ENCODE assay signal across 15 mouse cellular contexts in genomic region chr17:80288012-80288411, GRCm38 (mm10). TPM values are rescaled to one million over a fixed set of nuclear protein-coding genes. Genes with fewer than 3 reads are reported as not detected.
DNase-seq lines count a peak whose midpoint lies in the region; ATAC-seq and TF ChIP-seq lines count a peak whose summit lies in the region.
"Had no signal": no experiment of that assay in that cellular context is flagged by ENCODE, and none has a peak within 500 bp of the region (broad histone marks: within the 10 kb centered on the region; RNA-seq: fewer than 3 reads in every experiment).

No protein-coding gene starts in this region.

- TF ChIP-seq RAD21 in CH12.LX (IDR thresholded peaks at IDR 0.05; ENCODE audit: low read depth, low read length) = no peak

- TF ChIP-seq CTCF in CH12.LX (conservative IDR thresholded peaks at IDR 0.05 in 1 of 2, IDR thresholded peaks at IDR 0.05 in 1 of 2; ENCODE audit: low read depth in 2 of 2, low read length in 2 of 2) = no peak

- TF ChIP-seq POLR2A in CH12.LX (IDR thresholded peaks at IDR 0.05; ENCODE audit: low read depth, low read length) = no peak

- H3K4me2 ChIP-seq in hindbrain, embryonic 14.5 days (replicated peaks) = peak overlapping the region; percentile 60
- no peak overlapping the region for H3K4me2 ChIP-seq in hindbrain, embryonic 12.5 days (replicated peaks)
- H3K4me2 ChIP-seq in CH12.LX (ENCODE audit: insufficient read depth, low read depth, poor library complexity, severe bottlenecking) = peak overlapping the region; percentile 98
- peak overlapping the region; percentile 70; the same call in 1 of the 2 replicates for H3K4me2 ChIP-seq in hindbrain, embryonic 16.5 days (ENCODE audit: low read length)
- peak overlapping the region; percentile 67; the same call in 1 of the 2 replicates for H3K4me2 ChIP-seq in neural tube, embryonic 14.5 days (ENCODE audit: low read depth, low read length)

- no peaks in the 10 kb centered on the region; the same call in 1 of the 2 replicates for H3K36me3 ChIP-seq in hindbrain, embryonic 14.5 days (replicated peaks; ENCODE audit: control insufficient read depth, insufficient read depth)
- no peaks in the 10 kb centered on the region for H3K36me3 ChIP-seq in hindbrain, embryonic 12.5 days
- H3K36me3 ChIP-seq in CH12.LX (replicated peaks in 1 of 2; ENCODE audit: control insufficient read depth in 1 of 2, insufficient read depth in 1 of 2, low read length in 1 of 2) = peaks cover 0 to 15% of the 10 kb centered on the region in 2 experiments
- H3K36me3 ChIP-seq in hindbrain, embryonic 16.5 days (ENCODE audit: control insufficient read depth, insufficient read depth, low read length) = no peaks in the 10 kb centered on the region
- no peaks in the 10 kb centered on the region for H3K36me3 ChIP-seq in neural tube, embryonic 14.5 days (ENCODE audit: control insufficient read depth, insufficient read depth, low read length)
- H3K36me3 ChIP-seq: limb, embryonic 12.5 days; lung, embryonic 15.5 days had no signal

- no peak overlapping the region for H3K4me3 ChIP-seq in hindbrain, embryonic 14.5 days (replicated peaks; ENCODE audit: low read length)
- no peak overlapping the region for H3K4me3 ChIP-seq in hindbrain, embryonic 12.5 days
- peak overlapping the region; percentile 91 to 94 (median 92) for H3K4me3 ChIP-seq in CH12.LX (replicated peaks in 1 of 3; ENCODE audit: low read depth in 2 of 3, low read length in 2 of 3, poor library complexity in 1 of 3)
- no peak overlapping the region for H3K4me3 ChIP-seq in hindbrain, embryonic 16.5 days (ENCODE audit: low read length)
- H3K4me3 ChIP-seq in neural tube, embryonic 14.5 days (ENCODE audit: low read depth, low read length) = no peak overlapping the region
- H3K4me3 ChIP-seq: megakaryocyte, embryonic 14.5 days had no signal

- WGBS in hindbrain, embryonic 14.5 days = 92% methylated on average over 6 of the region's 6 CpGs
- 84% methylated on average over 6 of the region's 6 CpGs for WGBS in hindbrain, embryonic 12.5 days
- WGBS in hindbrain, embryonic 16.5 days = 86% methylated on average over 6 of the region's 6 CpGs
- 91% methylated on average over 6 of the region's 6 CpGs for WGBS in neural tube, embryonic 14.5 days

- TF ChIP-seq EP300 in CH12.LX (IDR thresholded peaks at IDR 0.05; ENCODE audit: low read length) = no peak

- dilution Hi-C loops in CH12.LX (cut with MboI; ENCODE audit: extremely low pct_ligation_motif_present, extremely low pct_unique_long_range_greater_than_20kb, low sequenced_read_pairs) = no loop called here

- H3K27ac ChIP-seq in hindbrain, embryonic 14.5 days = no peak overlapping the region
- H3K27ac ChIP-seq in hindbrain, embryonic 12.5 days = no peak overlapping the region
- peak overlapping the region; percentile 75 for H3K27ac ChIP-seq in CH12.LX (ENCODE audit: insufficient read depth, low read depth)
- no peak overlapping the region for H3K27ac ChIP-seq in hindbrain, embryonic 16.5 days (ENCODE audit: low read depth, low read length)
- H3K27ac ChIP-seq in neural tube, embryonic 14.5 days (ENCODE audit: low read depth, low read length) = no peak overlapping the region
- H3K27ac ChIP-seq: gastrocnemius, adult 2 months; limb, embryonic 12.5 days; lung, embryonic 15.5 days had no signal

- in situ Hi-C loops in CH12.LX (cut with MboI; ENCODE audit: low pct_ligation_motif_present, low pct_unique_long_range_greater_than_20kb, low sequenced_read_pairs) = loop anchor here (25.0 kb wide), 1 partner anchor 274 kb away; no protein-coding TSS in a partner anchor

- H3K27me3 ChIP-seq in hindbrain, embryonic 14.5 days (ENCODE audit: control insufficient read depth, insufficient read depth, low read length) = no peaks in the 10 kb centered on the region
- H3K27me3 ChIP-seq in hindbrain, embryonic 12.5 days = no peaks in the 10 kb centered on the region
- no peaks in the 10 kb centered on the region for H3K27me3 ChIP-seq in CH12.LX (replicated peaks)
- H3K27me3 ChIP-seq in hindbrain, embryonic 16.5 days (replicated peaks; ENCODE audit: control insufficient read depth, insufficient read depth, low read length) = no peaks in the 10 kb centered on the region
- H3K27me3 ChIP-seq in neural tube, embryonic 14.5 days (ENCODE audit: control insufficient read depth, insufficient read depth, low read length) = no peaks in the 10 kb centered on the region
- H3K27me3 ChIP-seq: limb, embryonic 12.5 days; lung, embryonic 15.5 days; megakaryocyte, embryonic 14.5 days; Patski had no signal

- no peak for ATAC-seq in hindbrain, embryonic 14.5 days (ENCODE audit: low FRiP score)
- ATAC-seq in hindbrain, embryonic 12.5 days (ENCODE audit: low FRiP score) = no peak
- ATAC-seq in hindbrain, embryonic 16.5 days = no peak
- no peak for ATAC-seq in neural tube, embryonic 14.5 days (ENCODE audit: low read depth)
- ATAC-seq: Patski had no signal

- no peak overlapping the region for H3K9ac ChIP-seq in hindbrain, embryonic 14.5 days
- H3K9ac ChIP-seq in hindbrain, embryonic 12.5 days = no peak overlapping the region
- peak overlapping the region; percentile 63; the same call in 1 of the 2 replicates for H3K9ac ChIP-seq in CH12.LX (ENCODE audit: insufficient read depth, low read depth)
- no peak overlapping the region for H3K9ac ChIP-seq in hindbrain, embryonic 16.5 days (ENCODE audit: low read depth, low read length)
- H3K9ac ChIP-seq in neural tube, embryonic 14.5 days (replicated peaks; ENCODE audit: low read depth, low read length) = no peak overlapping the region
- H3K9ac ChIP-seq: lung, embryonic 15.5 days had no signal

- DNase-seq in hindbrain, embryonic 14.5 days (ENCODE audit: low spot score) = no peak
- DNase-seq in CH12.LX (ENCODE audit: extremely low read depth) = peak; percentile 48
- DNase-seq in frontal cortex, postnatal 36 days (ENCODE audit: low spot score in 2 of 2) = no peak
- DNase-seq in kidney, adult 9 months = no peak
- DNase-seq: gastrocnemius, adult 2 months; heart, postnatal 14 days; kidney, adult 11 months; kidney, postnatal 25 days had no signal

- H3K79me2 ChIP-seq in CH12.LX (replicated peaks; ENCODE audit: control insufficient read depth, extremely low read depth, insufficient read depth, poor library complexity, severe bottlenecking) = peaks cover 29% of the 10 kb centered on the region

- peaks cover 13% of the 10 kb centered on the region; the same call in 1 of the 2 replicates for H3K4me1 ChIP-seq in hindbrain, embryonic 14.5 days (replicated peaks; ENCODE audit: control insufficient read depth, insufficient read depth, low read length)
- peaks cover 13% of the 10 kb centered on the region for H3K4me1 ChIP-seq in hindbrain, embryonic 12.5 days
- H3K4me1 ChIP-seq in CH12.LX (ENCODE audit: control insufficient read depth in 1 of 2, insufficient read depth in 2 of 2) = peaks cover 3 to 21% of the 10 kb centered on the region in 2 experiments; a peak in 3 of 4 replicates
- H3K4me1 ChIP-seq in hindbrain, embryonic 16.5 days (ENCODE audit: control insufficient read depth, insufficient read depth, low read depth, low read length) = peaks cover 11% of the 10 kb centered on the region
- peaks cover 7% of the 10 kb centered on the region for H3K4me1 ChIP-seq in neural tube, embryonic 14.5 days (ENCODE audit: control insufficient read depth, insufficient read depth, low read length)

- no peaks in the 10 kb centered on the region for H3K9me3 ChIP-seq in hindbrain, embryonic 14.5 days (ENCODE audit: control insufficient read depth, low read length)
- H3K9me3 ChIP-seq in hindbrain, embryonic 12.5 days (replicated peaks) = no peaks in the 10 kb centered on the region
- H3K9me3 ChIP-seq in CH12.LX (replicated peaks; ENCODE audit: low read length) = no peaks in the 10 kb centered on the region
- no peaks in the 10 kb centered on the region for H3K9me3 ChIP-seq in hindbrain, embryonic 16.5 days (ENCODE audit: control insufficient read depth, low read length)
- H3K9me3 ChIP-seq in neural tube, embryonic 14.5 days (ENCODE audit: control insufficient read depth, low read length) = no peaks in the 10 kb centered on the region
- H3K9me3 ChIP-seq: limb, embryonic 12.5 days; lung, embryonic 15.5 days; megakaryocyte, embryonic 14.5 days had no signal

TF ChIP-seq in CH12.LX, 34 proteins besides CTCF, POLR2A, EP300 and RAD21 (continues in another document):
- TF ChIP-seq IRF4 (IDR thresholded peaks at IDR 0.05; ENCODE audit: low read depth, low read length) = peak; percentile 32; the same call in 1 of the 2 replicates
- peak; percentile 69; the same call in 1 of the 2 replicates for TF ChIP-seq SIN3A (IDR thresholded peaks at IDR 0.05; ENCODE audit: low read length)
- TF ChIP-seq MAZ (IDR thresholded peaks at IDR 0.05; ENCODE audit: low read depth, low read length) = no peak
- TF ChIP-seq MYC (IDR thresholded peaks at IDR 0.05; ENCODE audit: low read depth, low read length) = no peak

RNA-seq across cellular contexts. Expression of gene Morn2, which starts 2.0 kb away (rescaled TPM):
- 58.1 and 64.2 TPM in 2 replicates for polyA plus RNA-seq in hindbrain, embryonic 14.5 days (2014; fragmentation: Nextera tagmentation; extraction: Ambion mirVana)
- polyA plus RNA-seq in hindbrain, embryonic 12.5 days (2016; fragmentation: Nextera tagmentation; extraction: Ambion mirVana) = 32.3 and 32.4 TPM in 2 replicates
- total RNA-seq in CH12.LX (2012; rRNA removed) (18.3 and 18.4 TPM in 2 replicates), CH12.LX (2014; rRNA removed) (13.9 and 14.5 TPM in 2 replicates)
- 17.2 and 18.1 TPM in 2 replicates for polyA plus RNA-seq in CH12.LX (2012; ENCODE audit: insufficient read length, low read depth)
- polyA plus RNA-seq in hindbrain, embryonic 16.5 days (2015; fragmentation: Nextera tagmentation; extraction: Ambion mirVana) = 56.7 and 65.2 TPM in 2 replicates
- 56.7 and 60.1 TPM in 2 replicates for polyA plus RNA-seq in neural tube, embryonic 14.5 days (2014; fragmentation: Nextera tagmentation; extraction: Ambion mirVana)

RNA-seq across cellular contexts. Expression of gene Dhx57, which starts 2.3 kb away (rescaled TPM):
- 51.3 and 61.0 TPM in 2 replicates for polyA plus RNA-seq in hindbrain, embryonic 14.5 days (2014; fragmentation: Nextera tagmentation; extraction: Ambion mirVana)
- 42.7 and 44.6 TPM in 2 replicates for polyA plus RNA-seq in hindbrain, embryonic 12.5 days (2016; fragmentation: Nextera tagmentation; extraction: Ambion mirVana)
- total RNA-seq in CH12.LX (2012; rRNA removed) = 13.6 and 20.3 TPM in 2 replicates
- 22.0 and 22.4 TPM in 2 replicates for total RNA-seq in CH12.LX (2014; rRNA removed)
- polyA plus RNA-seq in CH12.LX (2012; ENCODE audit: insufficient read length, low read depth) = 19.2 and 21.7 TPM in 2 replicates
- polyA plus RNA-seq in hindbrain, embryonic 16.5 days (2015; fragmentation: Nextera tagmentation; extraction: Ambion mirVana) = 47.4 and 54.1 TPM in 2 replicates
- 52.8 and 60.1 TPM in 2 replicates for polyA plus RNA-seq in neural tube, embryonic 14.5 days (2014; fragmentation: Nextera tagmentation; extraction: Ambion mirVana)

RNA-seq across cellular contexts. Expression of gene Arhgef33, which starts 19.2 kb away (rescaled TPM):
- 1.5 and 2.6 TPM in 2 replicates for polyA plus RNA-seq in hindbrain, embryonic 14.5 days (2014; fragmentation: Nextera tagmentation; extraction: Ambion mirVana)
- polyA plus RNA-seq in hindbrain, embryonic 12.5 days (2016; fragmentation: Nextera tagmentation; extraction: Ambion mirVana) = 1.0 and 1.2 TPM in 2 replicates
- total RNA-seq in CH12.LX (2012; rRNA removed) (0.50 and 0.55 TPM in 2 replicates), CH12.LX (2014; rRNA removed) (0.12 TPM in 1 of 2 replicates, not detected in the other)
- not detected in 2 replicates for polyA plus RNA-seq in CH12.LX (2012; ENCODE audit: insufficient read length, low read depth)
- polyA plus RNA-seq in hindbrain, embryonic 16.5 days (2015; fragmentation: Nextera tagmentation; extraction: Ambion mirVana) = 2.6 and 2.7 TPM in 2 replicates
- polyA plus RNA-seq in neural tube, embryonic 14.5 days (2014; fragmentation: Nextera tagmentation; extraction: Ambion mirVana) = 1.5 and 3.1 TPM in 2 replicates
- total RNA-seq: gastrocnemius, adult 2 months had no signal

Comparison
In these comparisons a context has a peak if more than half of its experiments do, and no peak if none do; other contexts are left out.
1. H3K4me3 ChIP-seq: peak in CH12.LX (3 of 3); none in hindbrain, embryonic 14.5 days (single experiment), hindbrain, embryonic 12.5 days (single experiment), hindbrain, embryonic 16.5 days (single experiment) and neural tube, embryonic 14.5 days (single experiment).